Mouse (Mus musculus): ENCODE measurements around the gene Pde6d. TPM values are rescaled to one million over a fixed set of nuclear protein-coding genes. Genes with fewer than 3 reads are reported as not detected.
"Not testable (repeated sequence)": the region's sequence is repeated elsewhere in the genome, so short reads cannot be mapped to it uniquely, and the experiment has no call there.

Pde6d gene
- polyA plus RNA-seq, 1 experiment from 2014 or later = 78.1 TPM

- no peaks in the 10 kb centered on the region for H3K9me3 ChIP-seq (replicated peaks; ENCODE audit: control insufficient read depth, low read length)
- peak; percentile 87 for DNase-seq (ENCODE audit: low spot score)
- 1% methylated on average over 44 of the region's 44 CpGs for WGBS
- H3K27me3 ChIP-seq (replicated peaks; ENCODE audit: control insufficient read depth, insufficient read depth, low read length) = no peaks in the 10 kb centered on the region
- peak; percentile 24 for ATAC-seq
- peak overlapping the region; percentile 100 for H3K4me3 ChIP-seq (ENCODE audit: low read depth, low read length)
- H3K27ac ChIP-seq (ENCODE audit: low read depth, low read length) = peak overlapping the region; percentile 100
- H3K36me3 ChIP-seq (ENCODE audit: control insufficient read depth, insufficient read depth, low read length) = peaks cover 17% of the 10 kb centered on the region
- H3K4me1 ChIP-seq (ENCODE audit: control insufficient read depth, insufficient read depth, low read length) = peaks cover 17% of the 10 kb centered on the region
- H3K9ac ChIP-seq (ENCODE audit: low read length) = peak overlapping the region; percentile 93
- H3K4me2 ChIP-seq (ENCODE audit: low read length) = peak overlapping the region; percentile 96
These were observed 56.8 kb downstream of the Pde6d start for GRCm38 (mm10) chr1:86525499-86526115.

- Histone ChIP-seq H3K9ac (ENCODE audit: low read length) (peak overlapping the region; percentile 93), H3K9me3 (replicated peaks; ENCODE audit: control insufficient read depth, low read length) (no peaks in the 10 kb centered on the region), H3K4me2 (ENCODE audit: low read length) (peak overlapping the region; percentile 96), H3K27ac (ENCODE audit: low read depth, low read length) (peak overlapping the region; percentile 100), H3K36me3 (ENCODE audit: control insufficient read depth, insufficient read depth, low read length) (peaks cover 16% of the 10 kb centered on the region), H3K4me1 (ENCODE audit: control insufficient read depth, insufficient read depth, low read length) (peaks cover 17% of the 10 kb centered on the region), H3K27me3 (replicated peaks; ENCODE audit: control insufficient read depth, insufficient read depth, low read length) (no peaks in the 10 kb centered on the region), H3K4me3 (ENCODE audit: low read depth, low read length) (peak overlapping the region; percentile 100)
- DNase-seq (ENCODE audit: low spot score) (peak; percentile 100), ATAC-seq (peak; percentile 75)
- 1% methylated on average over 53 of the region's 53 CpGs for WGBS
These were observed 57.6 kb downstream of the Pde6d start for GRCm38 (mm10) chr1:86524619-86525498.

DNA sequence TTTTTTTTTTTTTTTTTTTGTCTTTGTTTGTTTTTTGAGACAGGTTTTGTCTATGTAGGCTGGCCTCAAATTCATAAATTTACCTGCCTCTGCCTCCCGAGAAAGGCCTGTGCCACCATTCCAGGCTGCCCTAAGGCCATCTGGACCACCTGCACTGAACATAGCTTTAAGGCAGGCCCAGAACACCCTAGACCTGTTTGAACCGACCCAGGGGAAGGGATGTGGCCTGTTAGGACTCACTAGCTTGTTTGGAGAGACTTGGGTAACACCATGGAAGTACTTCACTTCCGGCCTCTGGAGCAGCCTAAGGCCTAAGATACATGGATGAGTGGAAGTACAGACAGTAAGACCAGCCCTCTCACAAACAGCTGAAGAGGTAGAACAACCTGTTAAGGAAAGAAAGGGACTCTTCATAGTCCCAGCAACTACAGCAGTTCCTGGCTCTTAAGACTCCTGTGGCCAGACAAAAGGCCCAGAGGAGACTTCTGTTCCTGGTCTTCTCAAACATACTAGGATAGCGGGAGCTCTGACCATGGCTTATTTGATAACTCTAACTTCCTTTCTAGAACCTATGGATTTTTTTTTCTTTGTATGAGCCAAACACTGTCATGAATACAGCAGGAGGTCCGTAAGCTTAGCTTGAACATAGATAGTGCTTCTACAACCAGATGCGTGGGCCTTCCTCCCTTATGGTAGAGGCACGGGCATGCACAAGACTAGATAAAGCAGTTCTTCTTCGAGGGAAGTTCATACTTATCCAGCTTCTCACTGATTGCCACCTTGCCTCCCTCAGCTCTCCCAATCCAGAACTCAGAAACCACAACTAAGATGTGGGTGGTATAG lies 58.4 kb downstream of the Pde6d start:
- no peak for ATAC-seq
- Histone ChIP-seq H3K9me3 (replicated peaks; ENCODE audit: control insufficient read depth, low read length) (no peaks in the 10 kb centered on the region), H3K4me3 (ENCODE audit: low read depth, low read length) (no peak overlapping the region), H3K36me3 (ENCODE audit: control insufficient read depth, insufficient read depth, low read length) (peaks cover 8% of the 10 kb centered on the region), H3K27me3 (replicated peaks; ENCODE audit: control insufficient read depth, insufficient read depth, low read length) (no peaks in the 10 kb centered on the region), H3K9ac (ENCODE audit: low read length) (peak overlapping the region; percentile 93), H3K4me1 (ENCODE audit: control insufficient read depth, insufficient read depth, low read length) (peaks cover 10% of the 10 kb centered on the region), H3K4me2 (ENCODE audit: low read length) (peak overlapping the region; percentile 96), H3K27ac (ENCODE audit: low read depth, low read length) (peak overlapping the region; percentile 100)
- no peak for DNase-seq (ENCODE audit: low spot score)
- WGBS = 92% methylated on average over 8 of the region's 8 CpGs

- Histone ChIP-seq H3K36me3 (ENCODE audit: control insufficient read depth, insufficient read depth, low read length) (no peaks in the 10 kb centered on the region), H3K27ac (ENCODE audit: low read depth, low read length) (peak overlapping the region; percentile 2; the same call in 1 of the 2 replicates), H3K9ac (ENCODE audit: low read length) (no peak overlapping the region; the same call in 1 of the 2 replicates), H3K4me1 (ENCODE audit: control insufficient read depth, insufficient read depth, low read length) (peaks cover 10% of the 10 kb centered on the region), H3K27me3 (replicated peaks; ENCODE audit: control insufficient read depth, insufficient read depth, low read length) (no peaks in the 10 kb centered on the region), H3K4me3 (ENCODE audit: low read depth, low read length) (no peak overlapping the region), H3K4me2 (ENCODE audit: low read length) (no peak overlapping the region), H3K9me3 (replicated peaks; ENCODE audit: control insufficient read depth, low read length) (no peaks in the 10 kb centered on the region)
- 54% methylated on average over 7 of the region's 7 CpGs for WGBS
- no peak for ATAC-seq
- no peak for DNase-seq (ENCODE audit: low spot score)
These were observed 60.0 kb downstream of the Pde6d start for GRCm38 (mm10) chr1:86522286-86522871.

DNA sequence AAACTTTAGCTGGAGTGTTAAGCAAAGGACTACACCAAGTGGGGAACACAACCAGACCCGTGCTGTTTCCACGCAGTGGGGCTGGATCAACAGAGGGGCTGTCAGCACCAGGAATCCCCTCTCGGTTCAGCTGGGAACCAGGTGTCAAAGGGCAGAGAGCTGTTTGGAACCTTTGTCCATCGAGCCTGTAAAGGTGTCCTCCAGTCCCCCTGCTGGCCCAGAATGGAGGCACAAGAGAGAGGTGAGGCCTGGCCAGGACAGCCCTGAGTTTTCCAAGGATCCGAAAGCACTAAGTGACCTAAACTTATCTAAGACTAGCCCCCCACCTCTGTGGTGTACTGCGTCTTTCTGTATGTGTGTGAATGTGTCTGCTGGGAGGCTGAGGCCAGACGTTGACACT lies 62.1 kb downstream of the Pde6d start:
- Histone ChIP-seq H3K4me1 (ENCODE audit: control insufficient read depth, insufficient read depth, low read length) (peaks cover 10% of the 10 kb centered on the region), H3K27ac (ENCODE audit: low read depth, low read length) (no peak overlapping the region), H3K27me3 (replicated peaks; ENCODE audit: control insufficient read depth, insufficient read depth, low read length) (no peaks in the 10 kb centered on the region), H3K36me3 (ENCODE audit: control insufficient read depth, insufficient read depth, low read length) (no peaks in the 10 kb centered on the region), H3K9me3 (replicated peaks; ENCODE audit: control insufficient read depth, low read length) (no peaks in the 10 kb centered on the region), H3K9ac (ENCODE audit: low read length) (no peak overlapping the region), H3K4me3 (ENCODE audit: low read depth, low read length) (no peak overlapping the region), H3K4me2 (ENCODE audit: low read length) (no peak overlapping the region)
- ATAC-seq (no peak), DNase-seq (ENCODE audit: low spot score) (no peak)
- 39% methylated on average over 7 of the region's 7 CpGs for WGBS

GRCm38 (mm10) chr1:86517076-86517475 lies 65.4 kb downstream of the Pde6d start:
- H3K9me3 ChIP-seq (replicated peaks; ENCODE audit: control insufficient read depth, low read length) = no peaks in the 10 kb centered on the region
- H3K36me3 ChIP-seq (ENCODE audit: control insufficient read depth, insufficient read depth, low read length) = no peaks in the 10 kb centered on the region
- H3K4me3 ChIP-seq (ENCODE audit: low read depth, low read length) = no peak overlapping the region
- ATAC-seq (no peak), DNase-seq (ENCODE audit: low spot score) (no peak)
- H3K4me2 ChIP-seq (ENCODE audit: low read length) = no peak overlapping the region
- no peak overlapping the region for H3K27ac ChIP-seq (ENCODE audit: low read depth, low read length)
- whole genome bisulfite sequencing = 69% methylated on average over 3 of the region's 3 CpGs
- no peaks in the 10 kb centered on the region for H3K4me1 ChIP-seq (ENCODE audit: control insufficient read depth, insufficient read depth, low read length)
- H3K9ac ChIP-seq (ENCODE audit: low read length) = no peak overlapping the region
- no peaks in the 10 kb centered on the region for H3K27me3 ChIP-seq (replicated peaks; ENCODE audit: control insufficient read depth, insufficient read depth, low read length)

GRCm38 (mm10) chr1:86515715-86516410 lies 66.6 kb downstream of the Pde6d start:
- Histone ChIP-seq H3K27me3 (replicated peaks; ENCODE audit: control insufficient read depth, insufficient read depth, low read length) (no peaks in the 10 kb centered on the region), H3K4me2 (ENCODE audit: low read length) (no peak overlapping the region), H3K36me3 (ENCODE audit: control insufficient read depth, insufficient read depth, low read length) (no peaks in the 10 kb centered on the region), H3K4me1 (ENCODE audit: control insufficient read depth, insufficient read depth, low read length) (peaks cover 5% of the 10 kb centered on the region; the same call in 1 of the 2 replicates), H3K9me3 (replicated peaks; ENCODE audit: control insufficient read depth, low read length) (no peaks in the 10 kb centered on the region), H3K27ac (ENCODE audit: low read depth, low read length) (no peak overlapping the region), H3K4me3 (ENCODE audit: low read depth, low read length) (no peak overlapping the region), H3K9ac (ENCODE audit: low read length) (no peak overlapping the region)
- WGBS = 81% methylated on average over 6 of the region's 6 CpGs
- ATAC-seq (no peak), DNase-seq (ENCODE audit: low spot score) (no peak)

DNA sequence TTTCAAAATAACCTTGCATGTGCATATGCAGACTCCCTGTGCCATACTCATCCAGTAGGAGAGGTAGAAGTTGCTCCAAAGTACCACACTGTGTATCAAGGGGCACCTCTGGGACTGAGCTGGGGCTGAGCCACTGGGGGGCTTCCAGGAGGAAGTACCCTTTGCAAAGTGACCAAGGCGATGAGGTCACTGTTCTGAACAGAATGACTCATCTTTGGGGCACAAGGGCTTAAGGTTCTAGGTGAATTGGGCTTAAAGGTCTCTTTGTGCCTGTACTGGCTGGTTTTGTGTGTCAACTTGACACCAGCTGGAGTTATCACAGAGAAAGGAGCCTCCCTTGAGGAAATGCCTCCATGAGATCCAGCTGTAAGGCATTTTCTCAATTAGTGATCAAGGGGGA lies 69.4 kb downstream of the Pde6d start:
- H3K27me3 ChIP-seq (replicated peaks; ENCODE audit: control insufficient read depth, insufficient read depth, low read length); H3K9ac ChIP-seq (ENCODE audit: low read length); H3K36me3 ChIP-seq (ENCODE audit: control insufficient read depth, insufficient read depth, low read length); H3K4me2 ChIP-seq (ENCODE audit: low read length); H3K9me3 ChIP-seq (replicated peaks; ENCODE audit: control insufficient read depth, low read length); ATAC-seq; DNase-seq (ENCODE audit: low spot score); H3K27ac ChIP-seq (ENCODE audit: low read depth, low read length); H3K4me3 ChIP-seq (ENCODE audit: low read depth, low read length): not testable (repeated sequence)
- H3K4me1 ChIP-seq (ENCODE audit: control insufficient read depth, insufficient read depth, low read length) = peaks cover 11% of the 10 kb centered on the region; the same call in 1 of the 2 replicates
- WGBS = 95% methylated on average over 1 of the region's 1 CpGs
